Mouse (Mus musculus) intestine, postnatal 0 days (tissue): ENCODE measurements around the gene Tesc. TPM values are rescaled to one million over a fixed set of nuclear protein-coding genes. Genes with fewer than 3 reads are reported as not detected.

ENCODE experiments used
- ATAC-seq: fragments of 200-750 bp; cut with Nextera tagmentation; 2 replicates; pipeline ENCODE4 v1.8.0; 2017; ENCODE audit warnings: mild to moderate bottlenecking, moderate TSS enrichment, moderate library complexity
- H3K27ac ChIP-seq: fragments of 300-500 bp; sonication (generic); 2 replicates; pipeline ENCODE4 v1.5.1; 2014; ENCODE audit warnings: mild to moderate bottlenecking, low read depth, low read length, moderate library complexity
- H3K27me3 ChIP-seq: fragments of 300-500 bp; sonication (generic); replicated peaks from 2 replicates; pipeline ENCODE4 v1.6.1; 2014; ENCODE audit warnings: low read length, mixed read lengths; ENCODE audit not compliant: control insufficient read depth, insufficient read depth
- H3K36me3 ChIP-seq: fragments of 300-500 bp; sonication (generic); 2 replicates; pipeline ENCODE4 v1.6.1; 2014; ENCODE audit warnings: mild to moderate bottlenecking, moderate library complexity; ENCODE audit not compliant: control insufficient read depth, insufficient read depth
- H3K4me1 ChIP-seq: fragments of 300-500 bp; sonication (generic); replicated peaks from 2 replicates; pipeline ENCODE4 v1.6.1; 2014; ENCODE audit warnings: antibody characterized with exemption, low read length, mixed read lengths; ENCODE audit not compliant: control insufficient read depth, insufficient read depth
- H3K4me2 ChIP-seq: fragments of 300-500 bp; sonication (generic); replicated peaks from 2 replicates; pipeline ENCODE4 v1.6.1; 2014; ENCODE audit warnings: low read depth, mild to moderate bottlenecking, moderate library complexity
- H3K4me3 ChIP-seq: fragments of 300-500 bp; sonication (generic); 2 replicates; pipeline ENCODE4 v1.5.1; 2014; ENCODE audit warnings: low read depth, low read length
- H3K9ac ChIP-seq: fragments of 300-500 bp; sonication (generic); 2 replicates; pipeline ENCODE4 v1.6.1; 2014; ENCODE audit warnings: mild to moderate bottlenecking, low read depth, low read length
- H3K9me3 ChIP-seq: fragments of 300-500 bp; sonication (generic); 2 replicates; pipeline ENCODE4 v1.6.1; 2016; ENCODE audit warnings: mixed run types; ENCODE audit not compliant: control insufficient read depth
- CTCF ChIP-seq: sonication (generic); IDR thresholded peaks from 2 replicates; pipeline ENCODE4 v1.5.1; 2016; ENCODE audit warnings: low read depth, mild to moderate bottlenecking, control low read depth, antibody characterized with exemption, moderate library complexity
- WGBS: fragments of 180-500 bp; shearing (Covaris S2); extraction: QIAGEN DNeasy Blood & Tissue Kit; methylation state at CpG from one replicate; pipeline ENCODE4 v1.1.7; 2014; 5-methylcytosine and 5-hydroxymethylcytosine counted together
- polyA plus RNA-seq: library from polyadenylated mRNA; unstranded; fragments of >200 nt; fragmentation: Nextera tagmentation; extraction: Ambion mirVana; gene quantifications from 2 replicates; pipeline ENCODE4 v1.2.1, GENCODE M21; 2015

Tesc gene
- polyA plus RNA-seq, 1 experiment from 2014 or later: 2.8 TPM

DNA sequence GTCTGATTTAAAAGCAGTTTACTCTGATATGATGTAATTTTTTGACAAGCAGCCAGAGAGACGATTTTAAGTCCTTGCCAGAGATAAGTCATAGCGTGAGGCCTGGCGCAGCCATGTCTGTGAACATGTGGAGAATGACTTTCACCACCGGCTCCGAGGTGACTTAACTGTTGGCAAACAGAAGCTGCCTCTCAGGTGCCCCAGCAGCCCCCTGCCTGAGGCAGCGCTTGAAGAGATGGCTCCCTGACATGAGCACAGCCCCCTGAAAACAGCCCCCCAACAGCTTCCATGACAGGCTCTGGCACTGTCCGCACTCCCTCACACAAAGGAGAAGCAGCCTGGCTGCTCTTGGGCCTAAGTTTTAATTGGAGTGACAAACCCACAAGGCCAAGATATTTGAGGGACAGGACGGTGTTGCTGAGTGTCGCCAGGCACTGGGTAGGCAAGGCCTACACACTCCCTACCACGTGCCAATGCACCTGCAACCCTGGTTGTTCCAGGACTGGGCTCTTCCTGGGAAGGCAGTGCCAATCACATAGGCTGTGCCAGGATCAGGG is 56.7 kb downstream of the Tesc start:
- Histone ChIP-seq H3K9me3 (no peaks in the 10 kb centered on the region), H3K4me3 (no peak overlapping the region), H3K4me2 (no peak overlapping the region), H3K9ac (no peak overlapping the region), H3K4me1 (no peaks in the 10 kb centered on the region), H3K27me3 (no peaks in the 10 kb centered on the region), H3K36me3 (peaks cover 3% of the 10 kb centered on the region; the same call in 1 of the 2 replicates), H3K27ac (no peak overlapping the region)
- no peak for ATAC-seq
- TF ChIP-seq CTCF: no peak
- WGBS: 62% methylated on average over 10 of the region's 10 CpGs

DNA sequence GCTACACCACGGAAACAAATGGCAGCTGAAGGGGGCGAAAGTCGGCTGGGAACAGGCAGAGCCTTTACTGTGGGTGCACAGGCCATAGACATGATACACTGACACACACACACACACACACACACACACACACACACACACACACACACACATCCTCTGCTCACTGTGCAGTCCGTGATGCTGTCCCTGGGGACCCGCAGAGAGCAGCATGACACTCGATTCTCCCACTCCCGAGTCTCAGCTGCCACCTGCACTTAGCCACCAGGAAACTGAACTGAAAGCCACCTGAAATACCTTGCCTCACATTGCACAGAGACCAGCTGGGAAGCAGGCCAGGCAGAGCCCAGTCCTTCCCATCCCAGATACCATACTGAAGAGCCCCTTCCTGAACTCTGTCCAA is 57.8 kb downstream of the Tesc start:
- Histone ChIP-seq H3K4me2 (no peak overlapping the region), H3K4me1 (no peaks in the 10 kb centered on the region), H3K9ac (no peak overlapping the region), H3K9me3 (no peaks in the 10 kb centered on the region), H3K27me3 (no peaks in the 10 kb centered on the region), H3K27ac (no peak overlapping the region), H3K4me3 (no peak overlapping the region), H3K36me3 (peaks cover 5% of the 10 kb centered on the region)
- no peak for TF ChIP-seq CTCF
- WGBS: 69% methylated on average over 7 of the region's 7 CpGs
- ATAC-seq: no peak

DNA sequence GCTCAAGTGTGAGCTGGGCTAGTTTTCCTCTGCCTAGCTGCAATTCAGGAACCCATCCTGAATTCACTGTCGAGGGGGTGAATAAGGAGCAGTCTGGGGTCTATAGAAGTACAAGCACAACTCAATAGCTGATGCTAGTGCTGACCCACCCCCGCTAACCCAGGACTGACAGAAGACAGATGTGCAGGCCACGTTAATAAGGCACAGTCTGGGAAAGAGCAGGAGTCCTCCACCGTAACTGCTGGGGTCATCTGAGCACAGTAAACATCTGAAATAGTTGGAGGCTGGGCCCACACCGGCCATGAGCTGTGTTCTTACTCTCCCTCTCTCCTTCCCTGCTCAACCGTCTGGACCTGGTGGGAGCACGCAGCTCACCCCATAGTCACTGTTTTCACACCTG is 59.4 kb downstream of the Tesc start:
- whole genome bisulfite sequencing: 67% methylated on average over 7 of the region's 7 CpGs
- H3K27me3 ChIP-seq: no peaks in the 10 kb centered on the region
- peaks cover 21% of the 10 kb centered on the region for H3K36me3 ChIP-seq
- TF ChIP-seq CTCF: no peak
- H3K9me3 ChIP-seq: no peaks in the 10 kb centered on the region
- no peak overlapping the region for H3K4me3 ChIP-seq
- ATAC-seq: no peak
- H3K4me1 ChIP-seq: no peaks in the 10 kb centered on the region
- no peak overlapping the region for H3K4me2 ChIP-seq
- H3K27ac ChIP-seq: no peak overlapping the region
- H3K9ac ChIP-seq: no peak overlapping the region

DNA sequence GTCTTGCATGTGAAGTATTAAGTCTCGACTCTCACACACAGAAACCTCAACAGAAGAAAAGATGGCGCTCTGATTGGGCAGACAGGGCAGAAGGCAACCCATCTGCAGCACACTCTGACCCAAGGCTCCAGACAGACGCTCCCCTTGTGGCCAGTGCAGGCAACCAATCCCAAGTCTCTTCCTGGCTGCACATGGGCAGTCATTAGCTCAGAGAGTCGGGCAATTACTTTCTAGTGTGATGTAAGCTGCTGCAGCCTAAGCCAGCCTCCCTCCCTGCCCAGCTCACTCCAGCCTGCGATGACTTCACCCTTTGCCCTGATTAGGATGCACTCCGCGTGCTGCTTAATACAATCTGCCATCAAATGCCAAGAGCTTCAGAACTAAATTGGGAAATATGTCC is 61.6 kb downstream of the Tesc start:
- Histone ChIP-seq H3K4me1 (no peaks in the 10 kb centered on the region), H3K9ac (no peak overlapping the region), H3K27me3 (no peaks in the 10 kb centered on the region), H3K4me3 (no peak overlapping the region), H3K36me3 (peaks cover 34% of the 10 kb centered on the region), H3K4me2 (no peak overlapping the region), H3K27ac (no peak overlapping the region), H3K9me3 (no peaks in the 10 kb centered on the region)
- 56% methylated on average over 7 of the region's 7 CpGs for WGBS
- ATAC-seq: peak; percentile 39
- TF ChIP-seq CTCF: peak; percentile 38

GRCm38 (mm10) chr5:118090101-118090500 is 62.6 kb downstream of the Tesc start:
- H3K9me3 ChIP-seq: no peaks in the 10 kb centered on the region
- 96% methylated on average over 6 of the region's 6 CpGs for WGBS
- H3K4me2 ChIP-seq: no peak overlapping the region
- H3K4me1 ChIP-seq: no peaks in the 10 kb centered on the region
- no peak overlapping the region for H3K27ac ChIP-seq
- no peak overlapping the region for H3K4me3 ChIP-seq
- no peak for ATAC-seq
- no peaks in the 10 kb centered on the region for H3K27me3 ChIP-seq
- peaks cover 43% of the 10 kb centered on the region for H3K36me3 ChIP-seq
- H3K9ac ChIP-seq: no peak overlapping the region
- no peak for TF ChIP-seq CTCF

DNA sequence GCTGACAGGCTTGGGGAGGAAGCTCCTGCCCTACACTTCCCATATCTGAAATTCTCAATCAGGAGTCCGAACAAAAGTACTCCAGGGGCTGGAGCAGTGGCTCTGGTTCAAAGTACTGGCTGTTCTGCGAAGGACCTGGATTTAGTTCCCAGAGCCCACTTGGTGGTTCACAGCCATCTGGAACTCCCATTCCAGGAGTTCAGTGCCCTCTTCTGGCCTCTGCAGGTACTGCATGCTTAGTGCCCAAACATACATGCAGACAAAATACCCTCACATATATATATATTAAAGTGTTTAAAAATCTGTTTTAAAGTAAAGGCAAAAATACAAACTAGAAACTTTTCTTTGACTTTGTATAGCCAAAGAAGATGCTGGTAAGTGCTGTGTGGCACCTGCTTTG is 63.3 kb downstream of the Tesc start:
- H3K4me1 ChIP-seq: no peaks in the 10 kb centered on the region
- H3K4me2 ChIP-seq: no peak overlapping the region
- H3K27ac ChIP-seq: no peak overlapping the region
- peak; percentile 57 for TF ChIP-seq CTCF
- 100% methylated on average over 2 of the region's 2 CpGs for WGBS
- peaks cover 50% of the 10 kb centered on the region for H3K36me3 ChIP-seq
- no peak overlapping the region for H3K9ac ChIP-seq
- no peak overlapping the region for H3K4me3 ChIP-seq
- ATAC-seq: no peak
- H3K9me3 ChIP-seq: no peaks in the 10 kb centered on the region
- H3K27me3 ChIP-seq: no peaks in the 10 kb centered on the region
